Mouse (Mus musculus): ENCODE measurements around the gene Pym1. TPM values are rescaled to one million over a fixed set of nuclear protein-coding genes. Genes with fewer than 3 reads are reported as not detected.
A peak's percentile ranks its signal among the peaks of the same experiment; 100 is the strongest.

Gene Pym1
- total RNA-seq, 1 experiment, result 78.6 TPM

GRCm38 (mm10) chr10:128806086-128806485 is 58.4 kb downstream of the Pym1 start:
- Histone ChIP-seq H3K9ac (ENCODE audit: insufficient read depth, low read depth, low read length, poor library complexity, severe bottlenecking) (peak overlapping the region; percentile 78; the same call in 1 of the 2 replicates), H3K4me1 (ENCODE audit: control insufficient read depth in 2 of 2, insufficient read depth in 2 of 2, low read length in 2 of 2, poor library complexity in 1 of 2) (peaks cover 0 to 14% of the 10 kb centered on the region in 2 experiments; a peak in 3 of 4 replicates), H3K4me3 (ENCODE audit: insufficient read depth in 1 of 2, low read depth in 1 of 2, low read length in 2 of 2, poor library complexity in 1 of 2, severe bottlenecking in 1 of 2) (peak overlapping the region; percentile 90 to 99), H3K27ac (ENCODE audit: insufficient read depth, low read depth, low read length, poor library complexity, severe bottlenecking) (no peak overlapping the region), H3K9me3 (ENCODE audit: control insufficient read depth, insufficient read depth, low read depth, low read length) (no peaks in the 10 kb centered on the region), H3K36me3 (ENCODE audit: control insufficient read depth, insufficient read depth, low read length, poor library complexity, severe bottlenecking) (peaks cover 7% of the 10 kb centered on the region)
- in situ Hi-C loops (cut with MboI; ENCODE audit: low sequenced_read_pairs in 2 of 2, unreplicated experiment in 2 of 2), result no loop called here
- DNase-seq (ENCODE audit: low read depth, low spot score), result no peak
- TF ChIP-seq ZC3H11A (IDR thresholded peaks at IDR 0.05; ENCODE audit: borderline replicate concordance, low read depth, low read length) (no peak), HCFC1 (IDR thresholded peaks at IDR 0.05; ENCODE audit: borderline replicate concordance, insufficient read depth, low read length) (no peak)

GRCm38 (mm10) chr10:128807018-128807417 is 59.3 kb downstream of the Pym1 start:
- peak overlapping the region; percentile 21; the same call in 1 of the 2 replicates for H3K9ac ChIP-seq (ENCODE audit: insufficient read depth, low read depth, low read length, poor library complexity, severe bottlenecking)
- H3K36me3 ChIP-seq (ENCODE audit: control insufficient read depth, insufficient read depth, low read length, poor library complexity, severe bottlenecking), result peaks cover 5% of the 10 kb centered on the region
- no peak for DNase-seq (ENCODE audit: low read depth, low spot score)
- 0 out of 4 replicates have a peak overlapping the region, but pooled peaks of 1 of the 2 experiments have one; percentile 15 for H3K4me3 ChIP-seq (ENCODE audit: insufficient read depth in 1 of 2, low read depth in 1 of 2, low read length in 2 of 2, poor library complexity in 1 of 2, severe bottlenecking in 1 of 2)
- H3K4me1 ChIP-seq (ENCODE audit: control insufficient read depth in 2 of 2, insufficient read depth in 2 of 2, low read length in 2 of 2, poor library complexity in 1 of 2), result peaks cover 0 to 12% of the 10 kb centered on the region in 2 experiments; a peak in 3 of 4 replicates
- TF ChIP-seq CHD2 (IDR thresholded peaks at IDR 0.05; ENCODE audit: low read depth, low read length) (no peak), ZC3H11A (IDR thresholded peaks at IDR 0.05; ENCODE audit: borderline replicate concordance, low read depth, low read length) (no peak), MAFK (IDR thresholded peaks at IDR 0.05; ENCODE audit: insufficient read depth, low read depth, low read length) (no peak), ZNF384 (IDR thresholded peaks at IDR 0.05; ENCODE audit: low read depth, low read length) (no peak), HCFC1 (IDR thresholded peaks at IDR 0.05; ENCODE audit: borderline replicate concordance, insufficient read depth, low read length) (no peak)
- H3K27ac ChIP-seq (ENCODE audit: insufficient read depth, low read depth, low read length, poor library complexity, severe bottlenecking), result no peak overlapping the region
- in situ Hi-C loops (cut with MboI; ENCODE audit: low sequenced_read_pairs in 2 of 2, unreplicated experiment in 2 of 2), result no loop called here
- no peaks in the 10 kb centered on the region for H3K9me3 ChIP-seq (ENCODE audit: control insufficient read depth, insufficient read depth, low read depth, low read length)

Other genes starting within 250 kb of the Pym1 start
- gene Myl6b, start 249.2 kb upstream of the Pym1 start, total RNA-seq (2012; rRNA removed), result 2.0 and 3.7 TPM in 2 replicates
- 62.7 and 135 TPM in 2 replicates for gene Esyt1, start 222.0 kb upstream of the Pym1 start, total RNA-seq (2012; rRNA removed)
- gene Zc3h10, start 200.1 kb upstream of the Pym1 start, total RNA-seq (2012; rRNA removed), result 18.8 and 19.5 TPM in 2 replicates
- 5,552 and 6,346 TPM in 2 replicates for gene Rpl41, start 198.6 kb upstream of the Pym1 start, total RNA-seq (2012; rRNA removed)
- 127 and 170 TPM in 2 replicates for gene Pa2g4, start 181.9 kb upstream of the Pym1 start, total RNA-seq (2012; rRNA removed)
- 24.9 and 30.3 TPM in 2 replicates for gene Erbb3, start 158.2 kb upstream of the Pym1 start, total RNA-seq (2012; rRNA removed)
- 1,660 and 1,982 TPM in 2 replicates for gene Rps26, start 121.1 kb upstream of the Pym1 start, total RNA-seq (2012; rRNA removed)
- gene Ikzf4, start 101.9 kb upstream of the Pym1 start, total RNA-seq (2012; rRNA removed), result 1.4 and 1.9 TPM in 2 replicates
- 7.0 and 7.4 TPM in 2 replicates for gene Suox, start 73.8 kb upstream of the Pym1 start, total RNA-seq (2012; rRNA removed)
- 23.2 and 32.8 TPM in 2 replicates for gene Rab5b, start 51.6 kb upstream of the Pym1 start, total RNA-seq (2012; rRNA removed)
- 11.4 and 44.2 TPM in 2 replicates for gene Pmel, start 43.7 kb upstream of the Pym1 start, total RNA-seq (2012; rRNA removed)
- 40.7 and 43.5 TPM in 2 replicates for gene Cdk2, start 42.9 kb upstream of the Pym1 start, total RNA-seq (2012; rRNA removed)
- 11.9 and 19.3 TPM in 2 replicates for gene Dgka, start 3.0 kb upstream of the Pym1 start, total RNA-seq (2012; rRNA removed)
- gene Mmp19, start 43.0 kb downstream of the Pym1 start, total RNA-seq (2012; rRNA removed), result 0.37 and 0.94 TPM in 2 replicates
- gene Dnajc14, start 56.2 kb downstream of the Pym1 start, total RNA-seq (2012; rRNA removed), result 51.9 and 53.0 TPM in 2 replicates
- 7.7 and 11.0 TPM in 2 replicates for gene Tmem198b, start 56.5 kb downstream of the Pym1 start, total RNA-seq (2012; rRNA removed)
- gene Sarnp, start 69.4 kb downstream of the Pym1 start, total RNA-seq (2012; rRNA removed), result 70.1 and 101 TPM in 2 replicates
- gene Ormdl2, start 73.8 kb downstream of the Pym1 start, total RNA-seq (2012; rRNA removed), result 145 and 155 TPM in 2 replicates
- 3.1 and 4.6 TPM in 2 replicates for gene Gdf11, start 143.8 kb downstream of the Pym1 start, total RNA-seq (2012; rRNA removed)
- gene Cd63, start 153.1 kb downstream of the Pym1 start, total RNA-seq (2012; rRNA removed), result 158 and 226 TPM in 2 replicates
- gene Rdh5, start 175.0 kb downstream of the Pym1 start, total RNA-seq (2012; rRNA removed), result 3.9 and 6.8 TPM in 2 replicates
- 71.2 and 90.0 TPM in 2 replicates for gene Bloc1s1, start 176.1 kb downstream of the Pym1 start, total RNA-seq (2012; rRNA removed)
- gene Itga7, start 185.9 kb downstream of the Pym1 start, total RNA-seq (2012; rRNA removed), result 10.1 and 17.6 TPM in 2 replicates
- gene Mettl7b, start 213.1 kb downstream of the Pym1 start, total RNA-seq (2012; rRNA removed), result 0.26 and 0.58 TPM in 2 replicates
- gene Olfr9, start 241.5 kb downstream of the Pym1 start, total RNA-seq (2012; rRNA removed), result not detected in 2 replicates